Mouse (Mus musculus): Measurements from ENCODE around the gene Tmem79. TPM values are rescaled to one million over a fixed set of nuclear protein-coding genes. Genes with fewer than 3 reads are reported as not detected.
"Not testable (repeated sequence)": the region's sequence is repeated elsewhere in the genome, so short reads cannot be mapped to it uniquely, and the experiment has no call there.

The Tmem79 gene
- polyA plus RNA-seq, 1 experiment from 2014 or later: 26.0 TPM

DNA sequence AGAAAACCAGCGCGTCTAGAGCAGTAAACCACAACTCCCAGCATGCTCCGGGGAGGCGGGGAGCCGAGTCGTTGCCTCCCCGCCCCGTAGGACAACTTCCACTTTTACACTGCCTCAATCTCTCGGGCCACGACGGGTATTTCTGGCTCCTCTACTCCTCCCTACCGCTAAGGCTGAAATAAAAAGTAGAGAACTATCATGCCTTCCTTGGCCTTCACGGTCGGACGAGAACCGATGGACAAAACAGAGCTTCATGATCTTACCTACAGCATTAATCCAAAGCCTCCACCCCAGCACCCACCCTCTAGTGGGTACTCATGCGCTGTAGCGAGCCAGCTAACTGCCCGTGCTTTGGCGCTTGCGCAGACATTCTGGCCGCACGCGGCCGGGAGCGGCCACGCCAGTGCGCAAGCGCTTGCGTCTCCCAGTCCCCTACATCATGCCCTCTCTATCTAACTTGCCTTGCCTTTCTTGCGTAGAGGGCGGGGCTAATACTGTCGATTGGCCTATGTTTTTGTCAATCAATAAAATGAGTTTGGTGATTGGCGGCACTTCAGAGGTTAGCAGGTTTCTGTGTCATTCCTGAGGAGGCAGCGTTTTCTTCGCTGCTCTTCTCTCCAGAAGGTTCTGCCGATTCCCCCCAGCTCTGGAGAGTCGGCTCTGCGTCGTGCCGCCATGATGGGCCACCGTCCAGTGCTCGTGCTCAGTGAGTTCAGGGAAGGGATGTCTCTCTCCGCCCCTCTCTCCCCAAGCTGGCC, 39.2 kb downstream of the Tmem79 start, which contains the start of the genes Tsacc and Cct3:
Gene Tsacc (minus strand): TSS at position 439 of the 758 bp plus-strand sequence.
Gene Cct3 (plus strand): TSS at position 556 of the 758 bp plus-strand sequence.
- Histone ChIP-seq H3K4me2 (replicated peaks) (peak within 1 kb of the TSS; percentile 68), H3K9me3 (replicated peaks) (no peaks in the 10 kb centered on the region), H3K9ac (peak within 1 kb of the TSS; percentile 74), H3K27ac (replicated peaks) (peak within 1 kb of the TSS; percentile 94), H3K4me1 (peaks cover 12% of the 10 kb centered on the region), H3K4me3 (replicated peaks) (peak within 1 kb of the TSS; percentile 82), H3K36me3 (peaks cover 27% of the 10 kb centered on the region), H3K27me3 (no peaks in the 10 kb centered on the region)
- WGBS: under 1% methylated on average over 44 of the region's 44 CpGs
- peak; percentile 100 for ATAC-seq (ENCODE audit: insufficient number of reproducible peaks, low FRiP score, low TSS enrichment, low read depth)

DNA sequence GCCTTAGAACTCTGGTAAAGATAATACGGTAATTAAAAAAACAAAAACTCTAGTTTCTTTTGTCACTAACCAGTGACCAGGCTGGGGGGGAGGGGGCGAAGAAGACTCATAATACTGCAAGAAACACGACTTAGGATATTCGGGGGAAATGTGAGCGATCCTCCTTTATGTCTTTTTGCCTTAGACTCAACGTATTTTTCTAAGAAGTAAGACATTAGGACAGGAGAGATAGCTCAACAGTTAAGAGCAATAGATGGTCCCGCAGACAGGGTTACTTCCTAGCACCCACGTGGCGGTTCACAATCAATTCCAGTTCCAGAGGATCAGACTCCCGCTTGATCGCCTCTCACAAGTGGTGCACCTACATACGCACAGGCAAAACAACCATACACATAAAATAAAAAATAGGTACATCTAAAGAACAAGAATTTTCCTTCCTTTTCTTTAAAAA, 39.8 kb downstream of the Tmem79 start:
- Histone ChIP-seq H3K27ac (replicated peaks) (peak overlapping the region; percentile 92), H3K4me1 (peaks cover 12% of the 10 kb centered on the region), H3K27me3 (no peaks in the 10 kb centered on the region), H3K36me3 (peaks cover 21% of the 10 kb centered on the region), H3K4me2 (replicated peaks) (peak overlapping the region; percentile 63), H3K9me3 (replicated peaks) (no peaks in the 10 kb centered on the region), H3K4me3 (replicated peaks) (peak overlapping the region; percentile 82), H3K9ac (peak overlapping the region; percentile 37; the same call in 1 of the 2 replicates)
- 1% methylated on average over 12 of the region's 12 CpGs for WGBS
- ATAC-seq (ENCODE audit: insufficient number of reproducible peaks, low FRiP score, low TSS enrichment, low read depth): no peak

DNA sequence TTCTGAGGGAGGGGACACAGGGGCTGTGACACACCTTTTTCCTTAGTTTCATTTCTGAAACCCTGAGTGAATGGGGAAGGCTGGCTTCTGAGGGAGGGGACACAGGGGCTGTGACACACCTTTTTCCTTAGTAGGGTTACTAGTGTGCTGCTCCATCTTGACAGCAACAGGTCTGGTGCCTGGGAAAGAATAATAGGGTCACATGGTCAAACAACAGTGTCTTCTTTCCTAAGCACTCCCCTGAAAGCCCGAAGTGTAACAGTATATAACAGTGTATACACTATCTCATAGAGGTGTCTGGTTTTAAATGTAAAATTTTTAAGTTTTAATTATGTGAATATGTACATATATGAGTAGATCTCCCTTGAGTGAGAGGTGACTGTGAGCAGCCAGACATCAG, 40.7 kb downstream of the Tmem79 start:
- WGBS: 74% methylated on average over 1 of the region's 1 CpGs
- not testable (repeated sequence) for H3K9ac ChIP-seq; H3K4me3 ChIP-seq (replicated peaks); H3K27me3 ChIP-seq; H3K9me3 ChIP-seq (replicated peaks); ATAC-seq (ENCODE audit: insufficient number of reproducible peaks, low FRiP score, low TSS enrichment, low read depth); H3K27ac ChIP-seq (replicated peaks)
- H3K4me2 ChIP-seq (replicated peaks): peak overlapping the region; percentile 63; the same call in 1 of the 2 replicates
- peaks cover 12% of the 10 kb centered on the region for H3K4me1 ChIP-seq
- H3K36me3 ChIP-seq: peaks cover 13% of the 10 kb centered on the region

DNA sequence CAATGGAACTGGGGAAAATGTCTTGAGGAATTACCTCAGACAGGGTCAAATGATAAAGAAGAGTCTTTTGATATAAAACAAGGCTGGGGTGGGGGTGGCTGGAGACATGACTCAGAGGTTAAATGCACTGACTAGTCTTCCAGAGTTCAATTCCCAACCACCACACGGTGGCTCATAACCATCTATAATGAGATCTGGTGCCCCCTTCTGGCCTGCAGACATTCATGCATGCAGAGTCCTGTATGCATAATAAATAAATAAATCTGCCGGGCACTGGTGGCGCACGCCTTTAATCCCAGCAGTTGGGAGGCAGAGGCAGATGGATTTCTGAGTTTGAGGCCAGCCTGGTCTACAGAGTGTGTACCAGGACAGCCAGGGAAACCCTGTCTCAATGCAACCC, 44.0 kb downstream of the Tmem79 start:
- Histone ChIP-seq H3K36me3 (no peaks in the 10 kb centered on the region), H3K4me1 (0 out of 2 replicates have a peak, but pooled peaks cover 3% of the 10 kb centered on the region), H3K4me2 (replicated peaks) (no peak overlapping the region), H3K9ac (no peak overlapping the region), H3K27ac (replicated peaks) (no peak overlapping the region), H3K27me3 (no peaks in the 10 kb centered on the region), H3K4me3 (replicated peaks) (no peak overlapping the region), H3K9me3 (replicated peaks) (no peaks in the 10 kb centered on the region)
- ATAC-seq (ENCODE audit: insufficient number of reproducible peaks, low FRiP score, low TSS enrichment, low read depth): no peak
- WGBS: 50% methylated on average over 4 of the region's 4 CpGs

DNA sequence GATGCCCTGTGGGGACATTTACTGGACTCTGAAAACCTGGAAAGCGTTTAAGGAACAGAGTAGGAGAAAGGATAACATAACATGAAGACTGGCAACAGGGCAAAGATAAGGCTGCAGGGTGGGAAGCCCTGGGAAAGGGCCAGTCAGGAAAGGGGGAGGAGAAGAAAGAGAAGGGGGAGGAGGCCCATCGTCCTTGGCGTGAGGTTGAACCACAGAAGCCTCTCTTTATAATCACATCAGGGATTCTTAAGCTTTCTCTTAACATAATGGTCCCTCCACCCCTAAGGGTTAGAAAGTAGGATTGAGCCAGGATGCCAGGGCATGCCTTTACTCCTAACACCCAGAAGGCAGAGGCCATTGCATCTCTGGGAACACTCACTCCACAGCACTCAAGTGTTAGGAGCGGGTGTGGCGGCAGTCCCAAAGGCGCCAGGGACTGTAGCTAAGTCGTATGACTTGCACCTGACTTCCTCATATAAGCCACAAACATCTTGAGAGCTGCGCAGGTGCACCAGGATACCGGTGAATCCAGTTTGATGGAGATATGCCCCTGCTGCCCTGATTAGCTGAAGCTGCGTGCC, 47.7 kb downstream of the Tmem79 start:
- H3K4me1 ChIP-seq; H3K4me3 ChIP-seq (replicated peaks); H3K9ac ChIP-seq; ATAC-seq (ENCODE audit: insufficient number of reproducible peaks, low FRiP score, low TSS enrichment, low read depth); H3K4me2 ChIP-seq (replicated peaks); H3K27me3 ChIP-seq; H3K9me3 ChIP-seq (replicated peaks); H3K36me3 ChIP-seq; H3K27ac ChIP-seq (replicated peaks): not testable (repeated sequence)
- 78% methylated on average over 8 of the region's 10 CpGs for WGBS

DNA sequence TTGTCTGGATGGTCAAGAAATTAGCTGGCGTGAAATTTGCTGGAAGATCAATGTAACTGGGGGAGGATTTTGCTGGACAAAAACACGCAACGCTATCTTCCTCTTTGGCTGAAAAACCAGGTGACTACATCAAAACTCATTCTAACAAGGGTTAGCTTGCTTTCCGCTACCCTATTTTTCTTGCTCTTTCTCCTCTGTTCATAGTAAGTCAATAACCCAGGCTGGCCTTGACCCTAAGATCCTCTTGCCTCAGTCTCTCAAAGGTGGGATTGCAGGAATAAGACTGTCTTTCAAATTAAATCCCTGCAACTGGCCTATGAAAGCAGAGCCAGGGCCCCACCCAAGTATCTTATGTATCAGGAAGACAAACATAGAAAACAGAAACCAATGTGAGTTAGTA, 48.8 kb downstream of the Tmem79 start, which contains the start of gene Gm38392:
Gene Gm38392 (minus strand): TSS at position 101 of the 400 bp plus-strand sequence.
- no peak within 1 kb of the TSS for H3K4me2 ChIP-seq (replicated peaks)
- H3K4me3 ChIP-seq (replicated peaks): no peak within 1 kb of the TSS
- no peaks in the 10 kb centered on the region for H3K4me1 ChIP-seq
- no peak for ATAC-seq (ENCODE audit: insufficient number of reproducible peaks, low FRiP score, low TSS enrichment, low read depth)
- WGBS: 94% methylated on average over 4 of the region's 4 CpGs
- no peaks in the 10 kb centered on the region for H3K36me3 ChIP-seq
- no peaks in the 10 kb centered on the region for H3K9me3 ChIP-seq (replicated peaks)
- H3K27ac ChIP-seq (replicated peaks): no peak within 1 kb of the TSS
- H3K9ac ChIP-seq: no peak within 1 kb of the TSS
- H3K27me3 ChIP-seq: no peaks in the 10 kb centered on the region

DNA sequence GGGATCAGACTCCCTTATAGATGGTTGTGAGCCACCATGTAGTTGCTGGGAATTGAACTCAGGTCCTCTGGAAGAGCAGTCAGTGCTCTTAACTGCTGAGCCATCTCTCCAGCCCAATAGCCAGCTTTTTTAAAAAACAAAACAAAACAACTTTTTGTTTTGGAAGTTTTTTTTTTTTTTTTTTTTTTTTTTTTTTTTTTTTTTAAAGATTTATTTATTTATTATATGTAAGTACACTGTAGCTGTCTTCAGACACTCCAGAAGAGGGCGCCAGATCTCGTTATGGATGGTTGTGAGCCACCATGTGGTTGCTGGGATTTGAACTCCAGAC, 50.4 kb downstream of the Tmem79 start:
- H3K27me3 ChIP-seq; H3K27ac ChIP-seq (replicated peaks); H3K9me3 ChIP-seq (replicated peaks); H3K4me1 ChIP-seq; H3K36me3 ChIP-seq; ATAC-seq (ENCODE audit: insufficient number of reproducible peaks, low FRiP score, low TSS enrichment, low read depth); H3K4me3 ChIP-seq (replicated peaks); H3K9ac ChIP-seq; H3K4me2 ChIP-seq (replicated peaks): not testable (repeated sequence)
- WGBS: 100% methylated on average over 2 of the region's 2 CpGs

DNA sequence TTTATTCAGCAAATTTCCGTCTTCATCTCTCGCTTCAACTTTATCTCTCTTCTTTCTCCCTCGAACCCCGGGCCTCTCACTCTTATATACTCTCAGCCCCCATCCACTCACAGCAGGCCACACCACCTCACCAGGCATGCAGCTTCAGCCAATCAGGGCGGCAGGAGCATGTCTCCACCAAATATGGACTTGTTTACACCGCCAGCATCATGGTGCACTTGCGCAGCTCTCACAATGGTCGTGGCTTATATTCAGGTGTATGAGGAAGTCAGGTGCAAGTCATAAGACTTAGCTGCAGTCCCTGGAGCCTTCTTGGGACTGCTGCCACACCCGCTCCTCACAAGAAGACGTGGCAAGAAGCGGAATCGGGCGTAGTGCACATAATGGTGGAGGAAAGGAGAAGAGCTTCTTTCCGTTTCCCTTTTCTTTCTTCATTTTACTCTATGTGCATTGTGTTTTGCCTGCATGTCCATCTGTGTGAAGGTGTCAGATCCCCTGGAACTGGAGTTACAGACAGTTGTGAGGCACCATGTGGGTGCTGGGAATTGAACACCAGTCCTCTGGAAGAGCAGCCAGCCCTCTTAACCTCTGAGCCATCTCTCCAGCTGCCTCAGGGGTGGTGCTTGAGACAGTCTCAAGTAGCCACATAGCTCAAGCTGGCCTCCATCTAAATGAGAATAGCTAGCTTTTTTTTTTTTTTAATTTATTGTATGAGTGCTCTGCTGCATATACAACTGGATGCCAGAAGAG, 51.0 kb downstream of the Tmem79 start:
- H3K36me3 ChIP-seq; H3K27me3 ChIP-seq; H3K27ac ChIP-seq (replicated peaks); ATAC-seq (ENCODE audit: insufficient number of reproducible peaks, low FRiP score, low TSS enrichment, low read depth); H3K9ac ChIP-seq; H3K4me2 ChIP-seq (replicated peaks); H3K4me1 ChIP-seq; H3K4me3 ChIP-seq (replicated peaks); H3K9me3 ChIP-seq (replicated peaks): not testable (repeated sequence)
- WGBS: 95% methylated on average over 14 of the region's 14 CpGs

DNA sequence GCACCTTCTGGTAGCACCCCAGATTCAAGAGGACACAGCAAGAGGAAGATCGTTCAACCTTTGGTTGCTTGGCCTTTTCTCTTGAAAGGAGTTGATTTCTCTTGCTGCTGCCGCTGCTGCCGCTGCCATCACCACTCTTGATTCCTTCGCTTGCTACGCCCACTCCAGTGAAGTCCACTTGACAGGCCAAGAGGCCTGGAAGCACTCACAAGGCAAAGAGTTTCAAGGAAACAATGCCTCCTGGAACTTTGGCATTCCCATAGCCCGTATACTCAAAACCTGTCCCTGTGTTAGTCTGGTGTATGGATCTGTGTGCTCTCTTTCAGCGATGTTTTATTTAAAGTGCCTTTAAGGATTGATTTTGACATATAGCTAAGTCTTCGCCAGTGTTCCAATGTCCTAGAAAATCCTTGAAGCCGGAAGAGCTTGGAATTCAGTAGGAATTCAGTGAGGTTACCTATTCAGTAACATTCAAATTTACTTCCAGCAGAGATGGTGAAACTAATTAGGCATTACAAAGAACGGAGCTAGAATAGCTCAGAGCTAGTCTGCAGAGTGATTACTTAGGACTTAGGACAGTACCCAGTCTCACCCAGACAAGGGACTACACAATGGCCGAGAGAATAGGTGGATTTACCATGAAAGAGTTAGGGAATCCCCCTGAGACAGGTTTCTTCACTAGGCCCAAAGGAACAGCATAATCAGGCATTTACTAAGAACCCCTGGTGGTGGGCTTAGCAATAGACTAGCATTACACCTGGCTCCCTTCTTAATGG, 54.6 kb downstream of the Tmem79 start:
- not testable (repeated sequence) for H3K4me3 ChIP-seq (replicated peaks); H3K36me3 ChIP-seq; H3K27ac ChIP-seq (replicated peaks); H3K4me1 ChIP-seq; H3K9me3 ChIP-seq (replicated peaks); H3K4me2 ChIP-seq (replicated peaks); ATAC-seq (ENCODE audit: insufficient number of reproducible peaks, low FRiP score, low TSS enrichment, low read depth); H3K27me3 ChIP-seq; H3K9ac ChIP-seq
- WGBS: 61% methylated on average over 11 of the region's 11 CpGs

DNA sequence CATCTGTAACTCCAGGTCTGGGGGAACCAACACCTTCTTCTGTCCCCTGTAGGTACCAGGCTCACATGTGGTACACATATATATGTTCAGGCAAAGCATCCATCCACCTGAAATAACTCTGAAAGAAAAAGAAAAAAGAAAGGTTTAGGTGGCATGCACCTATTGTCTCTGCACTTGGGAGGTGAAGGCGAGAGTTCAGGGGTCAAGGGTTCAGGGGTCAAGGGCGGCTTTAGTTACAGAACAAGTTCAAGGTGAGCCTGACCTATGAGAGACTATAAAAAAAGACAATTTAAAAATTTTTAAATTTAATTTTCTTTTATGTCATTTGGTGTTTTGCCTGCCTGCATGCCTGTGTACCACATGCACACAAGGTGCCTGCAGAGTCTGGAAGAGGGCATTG, 55.9 kb downstream of the Tmem79 start:
- 84% methylated on average over 2 of the region's 2 CpGs for WGBS
- no peak overlapping the region for H3K4me2 ChIP-seq (replicated peaks)
- H3K4me1 ChIP-seq: no peaks in the 10 kb centered on the region
- no peak overlapping the region for H3K4me3 ChIP-seq (replicated peaks)
- no peak overlapping the region for H3K9ac ChIP-seq
- ATAC-seq (ENCODE audit: insufficient number of reproducible peaks, low FRiP score, low TSS enrichment, low read depth): no peak
- no peaks in the 10 kb centered on the region for H3K36me3 ChIP-seq
- no peak overlapping the region for H3K27ac ChIP-seq (replicated peaks)
- no peaks in the 10 kb centered on the region for H3K27me3 ChIP-seq
- no peaks in the 10 kb centered on the region for H3K9me3 ChIP-seq (replicated peaks)

Measured in embryonic facial prominence, embryonic 15.5 days (tissue).